Mouse (Mus musculus) hindbrain, embryonic 11.5 days (tissue): ENCODE measurements at regions not wholly inside any gene's neighbourhood (a gene's known extent, or its start where the extent isn't known, plus 50 kb on each side); places are given as distances from the start of the nearest gene placed in this dataset.
"Not testable (repeated sequence)": the region's sequence is repeated elsewhere in the genome, so short reads cannot be mapped to it uniquely, and the experiment has no call there.

Source experiments
- ATAC-seq: fragments of 200-750 bp; cut with Nextera tagmentation; 2 replicates; pipeline ENCODE4 v1.8.0; 2017; ENCODE audit warnings: mild to moderate bottlenecking, moderate TSS enrichment, moderate library complexity; ENCODE audit not compliant: low FRiP score
- DNase-seq: peaks from one replicate; pipeline ENCODE4 v3.0.0-alpha.2; 2015; ENCODE audit warnings: low spot score
- H3K27ac ChIP-seq: fragments of 300-500 bp; sonication (generic); 2 replicates; pipeline ENCODE4 v1.5.1; 2014; ENCODE audit warnings: mild to moderate bottlenecking, low read depth, low read length
- H3K27me3 ChIP-seq: fragments of 300-500 bp; sonication (generic); 2 replicates; pipeline ENCODE4 v1.6.1; 2014; ENCODE audit warnings: mild to moderate bottlenecking, low read length, moderate library complexity, mixed read lengths; ENCODE audit not compliant: control insufficient read depth, insufficient read depth
- H3K36me3 ChIP-seq: fragments of 300-500 bp; sonication (generic); 2 replicates; pipeline ENCODE4 v1.6.1; 2014; ENCODE audit warnings: mild to moderate bottlenecking, low read length, moderate library complexity, mixed read lengths; ENCODE audit not compliant: control insufficient read depth, insufficient read depth
- H3K4me1 ChIP-seq: fragments of 300-500 bp; sonication (generic); replicated peaks from 2 replicates; pipeline ENCODE4 v1.6.1; 2014; ENCODE audit warnings: low read length, mixed read lengths; ENCODE audit not compliant: control insufficient read depth, insufficient read depth
- H3K4me2 ChIP-seq: fragments of 300-500 bp; sonication (generic); replicated peaks from 2 replicates; pipeline ENCODE4 v1.6.1; 2014; ENCODE audit warnings: mild to moderate bottlenecking, low read depth, low read length
- H3K4me3 ChIP-seq: fragments of 300-500 bp; sonication (generic); 2 replicates; pipeline ENCODE4 v1.5.1; 2014; ENCODE audit warnings: low read depth, low read length
- H3K9ac ChIP-seq: fragments of 300-500 bp; sonication (generic); 2 replicates; pipeline ENCODE4 v1.6.1; 2014; ENCODE audit warnings: low read depth, low read length
- H3K9me3 ChIP-seq: fragments of 300-500 bp; sonication (generic); 2 replicates; pipeline ENCODE4 v1.6.1; 2016; ENCODE audit warnings: low read length; ENCODE audit not compliant: control insufficient read depth
- WGBS: fragments of 180-500 bp; shearing (Covaris S2); extraction: QIAGEN DNeasy Blood & Tissue Kit; methylation state at CpG from one replicate; pipeline ENCODE4 v1.1.7; 2014; 5-methylcytosine and 5-hydroxymethylcytosine counted together

DNA sequence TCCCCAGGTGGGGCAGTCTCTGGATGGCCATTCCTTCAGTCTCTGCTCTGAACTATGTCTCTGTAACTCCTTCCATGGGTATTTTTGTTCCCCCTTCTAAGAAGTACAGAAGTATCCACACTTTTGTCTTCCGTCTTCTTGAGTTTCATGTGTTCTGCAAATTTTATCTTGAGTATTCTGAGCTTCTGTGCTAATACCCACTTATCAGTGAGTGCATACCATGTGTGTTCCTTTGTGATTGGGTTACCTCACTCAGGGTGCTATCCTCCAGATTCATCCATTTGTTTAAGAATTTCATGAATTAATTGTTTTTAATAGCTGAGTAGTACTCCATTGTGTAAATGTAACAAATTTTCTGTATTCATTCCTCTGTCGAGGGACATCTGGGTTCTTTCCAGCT lies 563.5 kb downstream of the Kif20b start:
- H3K9ac ChIP-seq, H3K27me3 ChIP-seq, DNase-seq, H3K9me3 ChIP-seq, ATAC-seq, H3K4me1 ChIP-seq, H3K4me2 ChIP-seq, H3K36me3 ChIP-seq, H3K27ac ChIP-seq, H3K4me3 ChIP-seq: not testable (repeated sequence)
- 94% methylated on average over 2 of the region's 2 CpGs for WGBS

- no peak overlapping the region for H3K4me3 ChIP-seq
- H3K36me3 ChIP-seq: no peaks in the 10 kb centered on the region
- no peaks in the 10 kb centered on the region for H3K27me3 ChIP-seq
- no peak for ATAC-seq
- no peak overlapping the region for H3K27ac ChIP-seq
- WGBS: 88% methylated on average over 1 of the region's 1 CpGs
- no peaks in the 10 kb centered on the region for H3K9me3 ChIP-seq
- H3K4me1 ChIP-seq: no peaks in the 10 kb centered on the region
- DNase-seq: no peak
- no peak overlapping the region for H3K4me2 ChIP-seq
- H3K9ac ChIP-seq: no peak overlapping the region
Observed at GRCm38 (mm10) chr19:35482469-35482868, 560.3 kb downstream of the Kif20b start.

GRCm38 (mm10) chr19:35453942-35454341 lies 531.8 kb downstream of the Kif20b start:
- no peak for DNase-seq
- ATAC-seq: no peak
- Histone ChIP-seq H3K27ac (no peak overlapping the region), H3K27me3 (no peaks in the 10 kb centered on the region), H3K9ac (no peak overlapping the region), H3K36me3 (no peaks in the 10 kb centered on the region), H3K9me3 (no peaks in the 10 kb centered on the region), H3K4me2 (no peak overlapping the region), H3K4me3 (no peak overlapping the region), H3K4me1 (no peaks in the 10 kb centered on the region)
- WGBS: 81% methylated on average over 3 of the region's 3 CpGs

DNA sequence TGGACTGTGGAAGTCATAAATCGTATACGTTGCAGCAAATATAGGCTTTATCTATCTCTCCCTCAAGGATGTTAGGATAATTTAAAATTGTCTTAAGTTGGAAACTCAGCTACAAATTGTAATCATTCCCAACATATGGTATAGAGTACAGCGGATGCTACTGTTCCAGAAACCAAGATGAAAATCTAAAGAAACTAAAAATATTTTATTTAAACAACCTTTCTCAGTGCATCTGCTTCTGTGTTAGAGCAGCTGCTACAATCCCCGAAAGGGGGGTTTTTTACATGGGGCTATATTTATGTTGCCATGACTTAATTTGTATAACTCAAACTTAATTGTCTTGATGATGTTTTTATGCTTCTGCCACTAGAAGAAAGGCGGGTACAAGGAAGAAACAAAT lies 520.3 kb downstream of the Kif20b start:
- H3K9me3 ChIP-seq: no peaks in the 10 kb centered on the region
- H3K9ac ChIP-seq: no peak overlapping the region
- H3K4me3 ChIP-seq: no peak overlapping the region
- DNase-seq: no peak
- ATAC-seq: no peak
- no peak overlapping the region for H3K4me2 ChIP-seq
- H3K27ac ChIP-seq: no peak overlapping the region
- no peaks in the 10 kb centered on the region for H3K27me3 ChIP-seq
- WGBS: 88% methylated on average over 5 of the region's 5 CpGs
- no peaks in the 10 kb centered on the region for H3K4me1 ChIP-seq
- no peaks in the 10 kb centered on the region for H3K36me3 ChIP-seq

GRCm38 (mm10) chr19:35438074-35438473 lies 515.9 kb downstream of the Kif20b start:
- Histone ChIP-seq H3K9ac (no peak overlapping the region), H3K27me3 (no peaks in the 10 kb centered on the region), H3K4me1 (no peaks in the 10 kb centered on the region), H3K27ac (no peak overlapping the region), H3K9me3 (no peaks in the 10 kb centered on the region), H3K4me3 (no peak overlapping the region), H3K4me2 (no peak overlapping the region), H3K36me3 (no peaks in the 10 kb centered on the region)
- ATAC-seq (no peak), DNase-seq (no peak)
- WGBS: 88% methylated on average over 2 of the region's 2 CpGs
